Mouse (Mus musculus): ENCODE measurements around the gene Ddx24. TPM values are rescaled to one million over a fixed set of nuclear protein-coding genes. Genes with fewer than 3 reads are reported as not detected.

Ddx24 gene
- polyA plus RNA-seq, 1 experiment from 2014 or later, result 101 TPM

DNA sequence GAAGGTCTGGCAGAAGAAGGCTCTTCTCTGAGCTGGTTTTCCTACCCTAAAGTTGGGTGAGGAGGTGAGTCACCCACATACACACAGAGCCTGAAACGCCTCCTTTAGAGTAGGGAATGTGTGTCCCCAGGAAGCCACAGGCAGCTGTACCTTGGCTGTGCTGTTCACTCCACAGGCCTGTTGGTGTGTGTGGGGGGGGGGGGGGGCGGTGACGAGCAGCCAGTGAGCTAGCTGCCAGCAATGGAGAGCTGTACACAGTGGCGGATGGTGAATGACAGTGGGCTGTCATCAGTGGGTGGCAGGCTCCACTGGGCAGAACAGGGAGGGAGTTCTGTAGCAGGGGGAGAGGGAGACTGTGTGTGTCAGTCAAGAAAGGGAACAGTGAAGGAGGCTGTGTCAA, 48.9 kb downstream of the Ddx24 start:
- no peaks in the 10 kb centered on the region for H3K9me3 ChIP-seq (replicated peaks)
- WGBS, result 77% methylated on average over 4 of the region's 4 CpGs
- H3K4me3 ChIP-seq, result no peak overlapping the region
- DNase-seq (ENCODE audit: low spot score), result no peak
- H3K27ac ChIP-seq (replicated peaks), result no peak overlapping the region
- no peaks in the 10 kb centered on the region for H3K27me3 ChIP-seq (ENCODE audit: low read depth, poor library complexity, severe bottlenecking)
- H3K4me1 ChIP-seq, result no peaks in the 10 kb centered on the region
- no peaks in the 10 kb centered on the region for H3K36me3 ChIP-seq

DNA sequence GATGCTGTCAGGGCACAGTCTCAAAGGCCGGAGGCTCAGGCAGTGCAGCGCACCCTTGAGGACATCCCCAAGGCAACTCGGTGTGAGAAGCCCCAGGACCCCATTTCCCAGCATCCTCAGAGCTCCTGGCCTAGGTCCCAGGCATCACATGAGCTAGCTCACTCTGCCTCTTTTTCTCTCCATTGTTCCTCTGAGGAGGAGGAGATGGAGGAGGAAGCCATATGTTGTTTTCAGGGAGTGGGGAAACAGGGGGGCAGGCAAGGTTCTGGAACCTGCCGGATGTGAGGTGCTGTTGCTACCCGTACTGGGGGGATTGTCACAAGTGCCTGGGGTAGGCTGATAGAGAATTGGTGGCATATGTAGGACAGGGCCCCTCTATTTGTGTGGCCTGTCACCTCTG, 49.5 kb downstream of the Ddx24 start:
- WGBS, result 72% methylated on average over 5 of the region's 5 CpGs
- no peak overlapping the region for H3K4me3 ChIP-seq
- H3K9me3 ChIP-seq (replicated peaks), result no peaks in the 10 kb centered on the region
- no peak for DNase-seq (ENCODE audit: low spot score)
- H3K27ac ChIP-seq (replicated peaks), result no peak overlapping the region
- H3K36me3 ChIP-seq, result no peaks in the 10 kb centered on the region
- H3K27me3 ChIP-seq (ENCODE audit: low read depth, poor library complexity, severe bottlenecking), result no peaks in the 10 kb centered on the region
- H3K4me1 ChIP-seq, result no peaks in the 10 kb centered on the region

- no peak overlapping the region for H3K4me3 ChIP-seq
- no peaks in the 10 kb centered on the region for H3K9me3 ChIP-seq (replicated peaks)
- no peak overlapping the region for H3K27ac ChIP-seq (replicated peaks)
- DNase-seq (ENCODE audit: low spot score), result no peak
- peaks cover 3% of the 10 kb centered on the region; the same call in 1 of the 2 replicates for H3K27me3 ChIP-seq (ENCODE audit: low read depth, poor library complexity, severe bottlenecking)
- no peaks in the 10 kb centered on the region for H3K36me3 ChIP-seq
- no peaks in the 10 kb centered on the region for H3K4me1 ChIP-seq
- 82% methylated on average over 8 of the region's 8 CpGs for WGBS
These were observed 51.9 kb downstream of the Ddx24 start for GRCm38 (mm10) chr12:103373530-103374236.

- Histone ChIP-seq H3K36me3 (no peaks in the 10 kb centered on the region), H3K4me1 (peaks cover 10% of the 10 kb centered on the region), H3K9me3 (replicated peaks) (no peaks in the 10 kb centered on the region), H3K4me3 (no peak overlapping the region), H3K27ac (replicated peaks) (no peak overlapping the region), H3K27me3 (ENCODE audit: low read depth, poor library complexity, severe bottlenecking) (peaks cover 12% of the 10 kb centered on the region; the same call in 1 of the 2 replicates)
- WGBS, result 27% methylated on average over 6 of the region's 6 CpGs
- peak; percentile 61 for DNase-seq (ENCODE audit: low spot score)
These were observed 53.9 kb downstream of the Ddx24 start for GRCm38 (mm10) chr12:103371711-103372110.

DNA sequence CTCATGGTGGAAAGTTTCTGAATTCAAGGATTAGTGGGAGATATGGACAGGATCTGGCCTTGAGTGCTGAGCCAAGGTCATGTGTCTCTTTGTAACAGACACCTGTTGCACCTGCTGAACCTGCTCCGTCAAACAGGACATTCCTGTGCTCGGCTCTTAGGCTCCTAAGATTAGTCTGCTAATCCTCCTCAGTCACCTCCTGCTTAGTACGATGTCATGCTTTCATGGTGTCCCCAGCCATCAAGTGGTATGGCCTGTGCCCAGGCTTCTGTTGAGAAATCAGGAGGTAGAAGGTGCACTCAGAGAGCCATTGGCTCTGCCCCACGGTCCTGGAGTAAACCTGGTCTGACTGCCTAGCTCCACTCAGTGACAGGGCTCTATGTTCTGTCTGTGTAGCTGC, 54.8 kb downstream of the Ddx24 start:
- no peaks in the 10 kb centered on the region for H3K9me3 ChIP-seq (replicated peaks)
- H3K27ac ChIP-seq (replicated peaks), result no peak overlapping the region
- H3K36me3 ChIP-seq, result no peaks in the 10 kb centered on the region
- WGBS, result 83% methylated on average over 4 of the region's 4 CpGs
- H3K4me3 ChIP-seq, result no peak overlapping the region
- no peak for DNase-seq (ENCODE audit: low spot score)
- H3K27me3 ChIP-seq (ENCODE audit: low read depth, poor library complexity, severe bottlenecking), result peaks cover 12% of the 10 kb centered on the region; the same call in 1 of the 2 replicates
- peaks cover 10% of the 10 kb centered on the region for H3K4me1 ChIP-seq

DNA sequence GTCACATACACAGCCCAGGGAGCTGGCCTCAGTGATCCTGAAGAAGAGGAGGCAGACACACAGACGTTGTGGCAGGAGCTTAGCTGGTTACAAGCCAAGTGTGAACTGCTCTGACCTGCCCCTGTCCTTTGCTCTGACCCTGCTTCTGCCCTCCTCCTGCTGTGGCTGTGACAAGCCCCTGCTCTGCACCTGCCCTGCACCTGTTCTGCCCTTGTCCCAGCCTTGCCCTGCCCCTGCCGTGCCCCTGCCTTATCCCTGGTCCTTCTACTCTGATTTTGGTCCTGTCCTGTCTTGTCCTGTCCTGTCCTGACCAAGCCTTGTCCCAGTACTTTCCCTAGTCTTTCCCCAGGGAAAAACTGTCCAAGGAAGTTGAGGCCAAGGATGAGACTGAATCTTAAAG, 56.9 kb downstream of the Ddx24 start:
- H3K27me3 ChIP-seq (ENCODE audit: low read depth, poor library complexity, severe bottlenecking), result peaks cover 12% of the 10 kb centered on the region; the same call in 1 of the 2 replicates
- peaks cover 10% of the 10 kb centered on the region for H3K4me1 ChIP-seq
- H3K27ac ChIP-seq (replicated peaks), result no peak overlapping the region
- H3K4me3 ChIP-seq, result no peak overlapping the region
- no peaks in the 10 kb centered on the region for H3K9me3 ChIP-seq (replicated peaks)
- no peak for DNase-seq (ENCODE audit: low spot score)
- WGBS, result 77% methylated on average over 2 of the region's 2 CpGs
- no peaks in the 10 kb centered on the region for H3K36me3 ChIP-seq

- H3K27me3 ChIP-seq (ENCODE audit: low read depth, poor library complexity, severe bottlenecking), result peaks cover 12% of the 10 kb centered on the region; the same call in 1 of the 2 replicates
- 83% methylated on average over 7 of the region's 7 CpGs for WGBS
- no peaks in the 10 kb centered on the region for H3K36me3 ChIP-seq
- no peak overlapping the region; the same call in 1 of the 2 replicates for H3K27ac ChIP-seq (replicated peaks)
- H3K4me3 ChIP-seq, result peak overlapping the region; percentile 19; the same call in 1 of the 2 replicates
- DNase-seq (ENCODE audit: low spot score), result no peak
- no peaks in the 10 kb centered on the region for H3K9me3 ChIP-seq (replicated peaks)
- H3K4me1 ChIP-seq, result peaks cover 10% of the 10 kb centered on the region
These were observed 57.3 kb downstream of the Ddx24 start for GRCm38 (mm10) chr12:103368326-103368669.

DNA sequence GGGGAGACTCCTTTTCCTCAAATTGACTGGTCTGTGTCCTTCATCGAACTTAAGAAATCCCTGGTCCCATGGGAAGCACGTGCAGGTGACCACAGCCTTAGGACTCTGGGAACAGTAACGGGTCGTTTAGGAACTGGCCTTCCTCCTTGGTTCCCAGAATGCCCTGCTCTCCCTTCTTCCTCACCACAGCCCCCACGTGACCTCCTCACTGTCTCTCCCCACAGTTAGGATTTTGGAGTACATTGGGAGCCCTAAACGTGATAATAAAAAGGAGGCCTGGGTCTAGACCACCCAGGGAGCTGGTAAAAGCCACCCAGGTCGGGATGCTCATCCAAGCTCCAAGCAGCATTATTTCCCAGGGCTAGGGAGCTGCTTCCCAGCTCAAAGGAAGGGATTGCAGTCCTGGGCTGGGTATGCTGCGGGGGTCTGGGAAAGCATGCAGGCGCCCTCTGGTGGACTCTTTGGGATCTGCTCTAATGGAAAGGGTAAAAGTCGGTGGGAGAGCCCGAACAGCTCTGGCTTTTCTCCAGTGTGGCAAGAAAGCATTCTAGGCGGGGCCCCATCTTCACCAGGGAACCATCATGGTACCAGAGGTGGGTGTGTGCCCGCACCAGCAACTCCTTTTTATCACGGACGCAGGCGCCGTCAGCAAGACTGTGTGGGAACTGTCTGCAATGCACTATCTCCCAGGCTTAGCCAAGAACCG, 57.9 kb downstream of the Ddx24 start:
- H3K9me3 ChIP-seq (replicated peaks), result no peaks in the 10 kb centered on the region
- 19% methylated on average over 18 of the region's 18 CpGs for WGBS
- H3K27ac ChIP-seq (replicated peaks), result peak overlapping the region; percentile 59
- peak; percentile 84 for DNase-seq (ENCODE audit: low spot score)
- peaks cover 12% of the 10 kb centered on the region; the same call in 1 of the 2 replicates for H3K27me3 ChIP-seq (ENCODE audit: low read depth, poor library complexity, severe bottlenecking)
- H3K4me3 ChIP-seq, result peak overlapping the region; percentile 19; the same call in 1 of the 2 replicates
- peaks cover 10% of the 10 kb centered on the region for H3K4me1 ChIP-seq
- H3K36me3 ChIP-seq, result no peaks in the 10 kb centered on the region

DNA sequence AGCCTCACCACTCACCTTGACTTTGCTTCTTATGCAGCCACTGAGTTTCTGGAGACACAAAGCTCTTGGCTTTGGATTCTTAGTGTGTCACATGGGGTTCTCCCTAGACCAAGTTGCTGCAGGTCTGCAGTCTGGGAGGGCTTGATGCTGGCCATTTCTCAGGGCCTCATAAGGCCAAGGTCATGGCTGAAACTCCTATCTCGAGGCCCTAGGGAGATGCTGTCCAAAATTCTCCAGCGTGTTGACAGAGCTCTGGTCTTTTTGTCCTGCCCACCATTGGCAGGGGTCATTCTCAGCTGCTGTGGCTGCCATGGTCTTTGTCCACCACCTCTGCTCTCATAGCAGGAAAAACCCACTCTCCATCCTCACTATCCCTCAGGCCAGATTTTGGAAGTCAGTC, 58.5 kb downstream of the Ddx24 start:
- Histone ChIP-seq H3K36me3 (no peaks in the 10 kb centered on the region), H3K27me3 (ENCODE audit: low read depth, poor library complexity, severe bottlenecking) (peaks cover 12% of the 10 kb centered on the region; the same call in 1 of the 2 replicates), H3K4me1 (peaks cover 10% of the 10 kb centered on the region), H3K4me3 (no peak overlapping the region), H3K9me3 (replicated peaks) (no peaks in the 10 kb centered on the region), H3K27ac (replicated peaks) (peak overlapping the region; percentile 59; the same call in 1 of the 2 replicates)
- no peak for DNase-seq (ENCODE audit: low spot score)
- WGBS, result 75% methylated on average over 2 of the region's 2 CpGs

DNA sequence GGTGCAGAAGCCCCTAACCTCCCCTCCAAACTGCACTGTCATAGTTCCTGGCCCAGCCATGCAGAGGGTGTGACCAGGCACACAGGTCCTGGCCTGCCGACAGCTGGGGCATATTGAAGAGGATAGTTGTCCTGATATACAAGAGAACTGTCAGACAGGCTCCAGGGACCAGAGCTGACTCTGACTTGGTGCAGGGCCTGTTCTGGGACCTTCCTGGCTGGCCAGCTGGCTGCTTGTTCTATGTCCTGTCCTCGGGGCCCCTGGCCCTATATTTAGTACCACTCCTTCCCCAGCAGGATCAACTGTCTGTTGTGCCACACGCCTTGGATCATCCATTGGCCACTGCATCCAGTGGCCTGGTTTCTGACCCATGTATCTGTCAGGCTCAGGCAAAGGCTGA, 63.3 kb downstream of the Ddx24 start:
- H3K27ac ChIP-seq (replicated peaks), result no peak overlapping the region
- no peak for DNase-seq (ENCODE audit: low spot score)
- no peaks in the 10 kb centered on the region for H3K36me3 ChIP-seq
- no peak overlapping the region for H3K4me3 ChIP-seq
- H3K27me3 ChIP-seq (ENCODE audit: low read depth, poor library complexity, severe bottlenecking), result no peaks in the 10 kb centered on the region
- 86% methylated on average over 3 of the region's 3 CpGs for WGBS
- peaks cover 16% of the 10 kb centered on the region for H3K4me1 ChIP-seq
- no peaks in the 10 kb centered on the region for H3K9me3 ChIP-seq (replicated peaks)

DNA sequence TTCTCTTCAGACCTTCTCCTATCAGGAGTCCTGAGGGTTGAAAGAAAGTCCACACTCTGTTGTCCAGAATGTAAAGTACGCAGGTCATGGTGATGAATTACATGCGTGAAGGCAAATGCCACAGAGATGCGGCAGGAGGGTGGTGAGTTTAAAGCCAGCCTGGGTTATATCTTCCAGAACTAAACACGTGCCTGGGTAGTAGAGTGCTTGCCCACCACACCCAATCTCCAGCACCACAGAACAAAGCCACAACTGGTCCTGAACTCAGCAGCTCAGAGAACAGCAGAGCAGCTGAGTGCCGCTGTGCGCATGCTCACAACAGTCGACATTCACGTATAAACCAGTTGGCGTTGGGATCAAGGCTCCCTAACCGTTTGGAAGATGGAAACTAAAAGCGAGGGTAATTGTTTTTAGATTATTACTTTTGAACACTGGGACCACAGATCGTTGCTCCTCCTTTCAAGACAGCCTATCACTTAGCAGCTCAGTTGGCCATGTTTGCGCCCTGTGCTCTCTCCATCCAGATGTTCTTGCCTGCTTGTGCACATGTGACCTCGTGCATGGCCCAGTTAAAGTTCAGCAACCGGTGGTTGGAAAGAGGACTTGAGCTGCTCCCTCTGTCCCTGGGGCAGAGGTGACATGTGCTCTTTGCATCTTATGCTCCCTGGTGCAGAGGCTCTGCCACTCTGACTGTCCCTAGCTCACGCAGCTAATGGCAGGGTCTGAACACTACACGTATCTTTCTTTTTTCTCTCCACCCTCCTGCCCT, 63.9 kb downstream of the Ddx24 start:
- Histone ChIP-seq H3K27me3 (ENCODE audit: low read depth, poor library complexity, severe bottlenecking) (no peaks in the 10 kb centered on the region), H3K9me3 (replicated peaks) (no peaks in the 10 kb centered on the region), H3K36me3 (no peaks in the 10 kb centered on the region), H3K4me1 (peaks cover 15% of the 10 kb centered on the region), H3K27ac (replicated peaks) (no peak overlapping the region), H3K4me3 (no peak overlapping the region)
- no peak for DNase-seq (ENCODE audit: low spot score)
- WGBS, result 90% methylated on average over 17 of the region's 17 CpGs

GRCm38 (mm10) chr12:103360812-103361211, 64.8 kb downstream of the Ddx24 start:
- Histone ChIP-seq H3K36me3 (no peaks in the 10 kb centered on the region), H3K4me1 (peaks cover 17% of the 10 kb centered on the region), H3K27ac (replicated peaks) (no peak overlapping the region), H3K27me3 (ENCODE audit: low read depth, poor library complexity, severe bottlenecking) (no peaks in the 10 kb centered on the region), H3K9me3 (replicated peaks) (no peaks in the 10 kb centered on the region), H3K4me3 (no peak overlapping the region)
- 84% methylated on average over 8 of the region's 8 CpGs for WGBS
- no peak for DNase-seq (ENCODE audit: low spot score)

Measured in midbrain, embryonic 10.5 days (tissue).